Mouse (Mus musculus): Measurements from ENCODE around the gene Sfxn3. TPM values are rescaled to one million over a fixed set of nuclear protein-coding genes. Genes with fewer than 3 reads are reported as not detected.

The Sfxn3 gene
- polyA plus RNA-seq, 1 experiment from 2014 or later: 4.1 TPM

DNA sequence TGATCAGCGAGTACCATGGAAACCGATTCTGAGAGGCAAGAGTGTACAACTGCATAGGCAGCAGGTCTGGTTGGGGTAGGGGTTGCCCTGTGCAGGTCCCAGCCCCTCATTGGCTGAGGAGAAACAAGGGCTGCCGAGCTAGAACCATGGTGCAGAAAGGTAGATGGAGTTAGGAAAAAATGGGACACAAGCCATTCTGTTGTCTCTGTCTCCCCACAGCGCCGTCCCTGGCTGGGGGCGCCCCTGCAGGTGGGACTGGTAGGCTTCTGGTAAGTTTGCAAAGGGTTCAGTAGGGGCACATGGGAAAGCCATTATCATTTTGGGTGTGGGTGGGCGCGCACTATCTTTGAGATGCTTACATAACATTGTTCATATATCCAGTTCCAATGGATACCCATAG is 6.1 kb downstream of the Sfxn3 start:
- H3K9ac ChIP-seq: no peak overlapping the region
- H3K27ac ChIP-seq: no peak overlapping the region
- peaks cover 30% of the 10 kb centered on the region for H3K4me1 ChIP-seq
- H3K27me3 ChIP-seq (replicated peaks): peaks cover 16% of the 10 kb centered on the region; the same call in 1 of the 2 replicates
- no peak for ATAC-seq
- 76% methylated on average over 8 of the region's 8 CpGs for WGBS (ENCODE audit: insufficient replicate concordance)
- 0 out of 2 replicates have a peak, but pooled peaks cover 3% of the 10 kb centered on the region for H3K36me3 ChIP-seq
- H3K9me3 ChIP-seq (replicated peaks): no peaks in the 10 kb centered on the region
- no peak overlapping the region for H3K4me2 ChIP-seq
- no peak overlapping the region for H3K4me3 ChIP-seq

- no peak for ATAC-seq
- H3K4me2 ChIP-seq: no peak overlapping the region
- H3K9ac ChIP-seq: no peak overlapping the region
- H3K27me3 ChIP-seq (replicated peaks): 0 out of 2 replicates have a peak, but pooled peaks cover 4% of the 10 kb centered on the region
- H3K36me3 ChIP-seq: 0 out of 2 replicates have a peak, but pooled peaks cover 3% of the 10 kb centered on the region
- no peak overlapping the region for H3K27ac ChIP-seq
- no peak overlapping the region for H3K4me3 ChIP-seq
- 41% methylated on average over 6 of the region's 6 CpGs for WGBS (ENCODE audit: insufficient replicate concordance)
- no peaks in the 10 kb centered on the region for H3K9me3 ChIP-seq (replicated peaks)
- peaks cover 36% of the 10 kb centered on the region for H3K4me1 ChIP-seq
Observed at GRCm38 (mm10) chr19:45054892-45055690, 7.8 kb downstream of the Sfxn3 start.

GRCm38 (mm10) chr19:45056364-45056763 is 9.1 kb downstream of the Sfxn3 start:
- no peak overlapping the region for H3K27ac ChIP-seq
- 0 out of 2 replicates have a peak, but pooled peaks cover 3% of the 10 kb centered on the region for H3K36me3 ChIP-seq
- H3K4me3 ChIP-seq: no peak overlapping the region
- H3K27me3 ChIP-seq (replicated peaks): no peaks in the 10 kb centered on the region
- H3K9ac ChIP-seq: no peak overlapping the region
- H3K4me2 ChIP-seq: no peak overlapping the region
- no peak for ATAC-seq
- WGBS (ENCODE audit: insufficient replicate concordance): 42% methylated on average over 4 of the region's 4 CpGs
- peaks cover 45% of the 10 kb centered on the region for H3K4me1 ChIP-seq
- H3K9me3 ChIP-seq (replicated peaks): no peaks in the 10 kb centered on the region

DNA sequence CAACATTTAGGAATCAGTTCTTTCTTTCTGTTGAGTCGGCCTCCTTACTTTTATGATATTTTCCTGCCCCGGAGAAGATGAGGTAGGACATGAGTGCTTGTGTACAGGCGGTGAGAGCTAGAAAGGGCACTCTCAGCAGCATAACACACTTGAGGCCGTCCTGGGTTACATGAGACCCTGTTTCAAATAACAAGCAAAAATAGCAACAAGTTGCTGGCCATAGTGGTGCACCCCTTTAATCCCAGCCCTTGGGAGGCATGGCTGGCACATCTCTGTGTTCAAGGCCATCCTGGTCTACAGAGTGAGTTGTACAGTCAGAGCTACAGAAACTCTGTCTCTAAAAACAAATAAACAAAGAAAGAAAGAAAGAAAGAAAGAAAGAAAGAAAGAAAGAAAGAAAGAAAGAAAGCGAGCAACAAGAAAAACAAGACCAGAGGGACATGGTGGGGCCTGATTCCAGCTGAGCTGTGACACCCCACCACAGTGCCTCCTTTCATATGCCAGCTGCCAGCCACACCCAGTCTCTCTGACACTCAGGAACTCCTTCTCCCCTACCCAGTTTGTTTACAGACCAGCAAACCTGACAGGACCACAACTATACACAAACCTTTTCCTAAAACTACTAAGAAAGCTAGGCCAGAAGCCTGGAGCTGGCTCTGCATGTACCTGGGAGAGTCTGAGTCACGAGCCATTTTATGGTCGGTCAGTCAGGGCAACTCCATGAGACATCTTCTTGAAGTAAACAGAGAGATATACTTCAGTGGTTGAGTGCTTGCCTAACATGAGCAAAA is 9.8 kb downstream of the Sfxn3 start:
- 0 out of 2 replicates have a peak, but pooled peaks cover 3% of the 10 kb centered on the region for H3K36me3 ChIP-seq
- peak overlapping the region; percentile 79; the same call in 1 of the 2 replicates for H3K4me3 ChIP-seq
- peak overlapping the region; percentile 93 for H3K4me2 ChIP-seq
- H3K4me1 ChIP-seq: peaks cover 45% of the 10 kb centered on the region
- H3K27me3 ChIP-seq (replicated peaks): no peaks in the 10 kb centered on the region
- WGBS (ENCODE audit: insufficient replicate concordance): 73% methylated on average over 7 of the region's 7 CpGs
- ATAC-seq: no peak
- H3K27ac ChIP-seq: peak overlapping the region; percentile 96
- H3K9ac ChIP-seq: peak overlapping the region; percentile 87; the same call in 1 of the 2 replicates
- no peaks in the 10 kb centered on the region for H3K9me3 ChIP-seq (replicated peaks)

DNA sequence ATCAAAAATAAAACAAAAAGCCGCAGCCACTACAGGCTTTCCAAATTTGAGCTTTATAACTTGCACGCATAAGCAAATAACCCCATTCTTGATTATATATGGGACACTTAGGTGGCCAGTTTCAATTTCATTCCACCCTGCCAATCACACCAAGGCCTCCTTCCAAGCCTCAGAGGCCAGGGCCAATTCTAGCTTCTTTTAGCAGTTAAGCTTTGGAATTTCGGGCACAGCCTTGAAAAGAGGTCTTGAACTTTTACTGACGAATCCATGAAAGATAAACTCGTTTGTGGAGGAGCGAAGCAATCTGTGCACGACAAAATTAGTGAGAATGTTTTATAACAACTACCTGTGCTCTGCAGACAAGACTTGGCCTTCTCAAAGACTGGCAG is 10.4 kb downstream of the Sfxn3 start:
- Histone ChIP-seq H3K27ac (peak overlapping the region; percentile 96), H3K4me2 (peak overlapping the region; percentile 93), H3K9ac (peak overlapping the region; percentile 87), H3K4me3 (peak overlapping the region; percentile 79), H3K36me3 (no peaks in the 10 kb centered on the region), H3K4me1 (peaks cover 45% of the 10 kb centered on the region), H3K9me3 (replicated peaks) (no peaks in the 10 kb centered on the region), H3K27me3 (replicated peaks) (no peaks in the 10 kb centered on the region)
- ATAC-seq: no peak
- whole genome bisulfite sequencing (ENCODE audit: insufficient replicate concordance): 49% methylated on average over 7 of the region's 7 CpGs

- peak overlapping the region; percentile 87 for H3K9ac ChIP-seq
- H3K36me3 ChIP-seq: no peaks in the 10 kb centered on the region
- peaks cover 47% of the 10 kb centered on the region for H3K4me1 ChIP-seq
- peak; percentile 86 for ATAC-seq
- H3K27ac ChIP-seq: peak overlapping the region; percentile 96
- no peaks in the 10 kb centered on the region for H3K9me3 ChIP-seq (replicated peaks)
- 1% methylated on average over 34 of the region's 34 CpGs for WGBS (ENCODE audit: insufficient replicate concordance)
- no peaks in the 10 kb centered on the region for H3K27me3 ChIP-seq (replicated peaks)
- H3K4me2 ChIP-seq: peak overlapping the region; percentile 93
- H3K4me3 ChIP-seq: peak overlapping the region; percentile 79
Observed at GRCm38 (mm10) chr19:45058113-45058839, 11.0 kb downstream of the Sfxn3 start.

- H3K27ac ChIP-seq: peak overlapping the region; percentile 96
- peak overlapping the region; percentile 79 for H3K4me3 ChIP-seq
- peak overlapping the region; percentile 87 for H3K9ac ChIP-seq
- no peaks in the 10 kb centered on the region for H3K27me3 ChIP-seq (replicated peaks)
- peaks cover 52% of the 10 kb centered on the region for H3K4me1 ChIP-seq
- no peaks in the 10 kb centered on the region for H3K36me3 ChIP-seq
- peak overlapping the region; percentile 93 for H3K4me2 ChIP-seq
- under 1% methylated on average over 14 of the region's 14 CpGs for WGBS (ENCODE audit: insufficient replicate concordance)
- no peaks in the 10 kb centered on the region for H3K9me3 ChIP-seq (replicated peaks)
- ATAC-seq: peak; percentile 56
Observed at GRCm38 (mm10) chr19:45058841-45059240, 11.5 kb downstream of the Sfxn3 start.

GRCm38 (mm10) chr19:45063565-45064292 is 16.4 kb downstream of the Sfxn3 start:
- no peak overlapping the region for H3K9ac ChIP-seq
- WGBS (ENCODE audit: insufficient replicate concordance): 34% methylated on average over 20 of the region's 20 CpGs
- H3K4me3 ChIP-seq: no peak overlapping the region; the same call in 1 of the 2 replicates
- no peak overlapping the region for H3K27ac ChIP-seq
- H3K4me1 ChIP-seq: peaks cover 57% of the 10 kb centered on the region
- H3K27me3 ChIP-seq (replicated peaks): peaks cover 40% of the 10 kb centered on the region
- H3K4me2 ChIP-seq: peak overlapping the region; percentile 56
- peak; percentile 84 for ATAC-seq
- H3K36me3 ChIP-seq: no peaks in the 10 kb centered on the region
- no peaks in the 10 kb centered on the region for H3K9me3 ChIP-seq (replicated peaks)

DNA sequence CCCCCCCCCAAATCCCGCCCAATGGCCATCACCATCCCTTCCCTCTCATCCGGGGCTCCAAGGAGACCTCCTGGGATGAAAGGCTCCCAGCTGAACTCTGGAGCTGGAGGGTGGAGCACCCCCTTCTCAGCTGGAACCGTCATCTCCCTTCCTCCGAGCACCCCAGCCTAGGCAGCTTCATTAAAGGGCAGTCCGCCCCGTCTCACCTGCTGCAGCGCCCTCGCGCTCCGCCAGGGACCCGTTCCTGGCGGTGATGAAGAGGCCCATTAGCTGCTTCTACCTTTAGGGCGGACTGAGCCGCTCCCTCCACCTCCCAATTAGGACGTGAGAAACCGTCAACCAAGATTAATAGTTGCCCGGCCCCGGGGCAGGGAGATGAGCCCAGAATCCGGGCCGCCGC is 17.9 kb downstream of the Sfxn3 start:
- peaks cover 45% of the 10 kb centered on the region for H3K4me1 ChIP-seq
- ATAC-seq: no peak
- no peaks in the 10 kb centered on the region for H3K36me3 ChIP-seq
- no peak overlapping the region; the same call in 1 of the 2 replicates for H3K4me2 ChIP-seq
- no peaks in the 10 kb centered on the region for H3K9me3 ChIP-seq (replicated peaks)
- peaks cover 40% of the 10 kb centered on the region for H3K27me3 ChIP-seq (replicated peaks)
- H3K9ac ChIP-seq: no peak overlapping the region
- H3K4me3 ChIP-seq: no peak overlapping the region
- H3K27ac ChIP-seq: no peak overlapping the region
- WGBS (ENCODE audit: insufficient replicate concordance): 19% methylated on average over 21 of the region's 21 CpGs

- no peak for ATAC-seq
- Histone ChIP-seq H3K9ac (no peak overlapping the region), H3K4me1 (peaks cover 44% of the 10 kb centered on the region), H3K36me3 (no peaks in the 10 kb centered on the region), H3K27me3 (replicated peaks) (peaks cover 42% of the 10 kb centered on the region), H3K27ac (no peak overlapping the region), H3K9me3 (replicated peaks) (no peaks in the 10 kb centered on the region), H3K4me3 (no peak overlapping the region), H3K4me2 (no peak overlapping the region)
- 49% methylated on average over 17 of the region's 17 CpGs for WGBS (ENCODE audit: insufficient replicate concordance)
Observed at GRCm38 (mm10) chr19:45067170-45067569, 19.9 kb downstream of the Sfxn3 start.
